Mouse (Mus musculus) embryonic facial prominence, embryonic 14.5 days (tissue): ENCODE measurements at regions not wholly inside any gene's neighbourhood (a gene's known extent, or its start where the extent isn't known, plus 50 kb on each side); places are given as distances from the start of the nearest gene placed in this dataset.

ENCODE experiments used
- ATAC-seq: fragments of 200-750 bp; cut with Nextera tagmentation; 2 replicates; pipeline ENCODE4 v1.8.0; 2017; ENCODE audit warnings: low read depth, moderate number of reproducible peaks, moderate TSS enrichment
- DNase-seq: peaks from one replicate; pipeline ENCODE4 v3.0.0-alpha.2; 2015; ENCODE audit warnings: low spot score
- H3K27ac ChIP-seq: fragments of 300-500 bp; sonication (generic); replicated peaks from 2 replicates; pipeline ENCODE4 v1.5.1; 2014; ENCODE audit warnings: low read depth, mild to moderate bottlenecking, low read length, moderate library complexity
- H3K27me3 ChIP-seq: fragments of 300-500 bp; sonication (generic); replicated peaks from 2 replicates; pipeline ENCODE4 v1.6.1; 2014; ENCODE audit warnings: low read length; ENCODE audit not compliant: control insufficient read depth, insufficient read depth
- H3K36me3 ChIP-seq: fragments of 300-500 bp; sonication (generic); 2 replicates; pipeline ENCODE4 v1.6.1; 2014; ENCODE audit warnings: low read length, mixed read lengths; ENCODE audit not compliant: control insufficient read depth, insufficient read depth
- H3K4me1 ChIP-seq: fragments of 300-500 bp; sonication (generic); 2 replicates; pipeline ENCODE4 v1.6.1; 2014; ENCODE audit warnings: antibody characterized with exemption, low read length; ENCODE audit not compliant: control insufficient read depth, insufficient read depth
- H3K4me2 ChIP-seq: fragments of 300-500 bp; sonication (generic); 2 replicates; pipeline ENCODE4 v1.6.1; 2014; ENCODE audit warnings: low read depth, mild to moderate bottlenecking, low read length, moderate library complexity, mixed read lengths
- H3K4me3 ChIP-seq: fragments of 300-500 bp; sonication (generic); 2 replicates; pipeline ENCODE4 v1.5.1; 2014; ENCODE audit warnings: low read depth, mild to moderate bottlenecking, low read length
- H3K9ac ChIP-seq: fragments of 300-500 bp; sonication (generic); 2 replicates; pipeline ENCODE4 v1.6.1; 2014; ENCODE audit warnings: low read depth, mild to moderate bottlenecking, low read length, moderate library complexity, mixed read lengths
- H3K9me3 ChIP-seq: fragments of 300-500 bp; sonication (generic); 2 replicates; pipeline ENCODE4 v1.6.1; 2016; ENCODE audit warnings: low read length; ENCODE audit not compliant: control insufficient read depth
- WGBS: fragments of 180-500 bp; shearing (Covaris S2); extraction: QIAGEN DNeasy Blood & Tissue Kit; methylation state at CpG from one replicate; pipeline ENCODE4 v1.1.7; 2014; 5-methylcytosine and 5-hydroxymethylcytosine counted together

GRCm38 (mm10) chr15:64511176-64511575 is 306.3 kb upstream of the Gm21798 start:
- DNase-seq, result peak; percentile 37
- Histone ChIP-seq H3K4me3 (no peak overlapping the region), H3K9ac (no peak overlapping the region), H3K36me3 (no peaks in the 10 kb centered on the region), H3K27me3 (no peaks in the 10 kb centered on the region), H3K9me3 (0 out of 2 replicates have a peak, but pooled peaks cover 2% of the 10 kb centered on the region), H3K27ac (no peak overlapping the region), H3K4me1 (no peaks in the 10 kb centered on the region), H3K4me2 (no peak overlapping the region)
- ATAC-seq, result peak; percentile 57; the same call in 1 of the 2 replicates
- WGBS, result 34% methylated on average over 2 of the region's 2 CpGs

GRCm38 (mm10) chr15:64512615-64513014 is 304.9 kb upstream of the Gm21798 start:
- H3K9me3 ChIP-seq, result no peaks in the 10 kb centered on the region
- H3K36me3 ChIP-seq, result no peaks in the 10 kb centered on the region
- H3K27ac ChIP-seq, result no peak overlapping the region
- no peak overlapping the region for H3K9ac ChIP-seq
- no peak overlapping the region for H3K4me2 ChIP-seq
- no peak overlapping the region for H3K4me3 ChIP-seq
- H3K4me1 ChIP-seq, result no peaks in the 10 kb centered on the region
- DNase-seq (no peak), ATAC-seq (no peak)
- no peaks in the 10 kb centered on the region for H3K27me3 ChIP-seq
- WGBS, result 82% methylated on average over 3 of the region's 3 CpGs

GRCm38 (mm10) chr15:64513501-64514097 is 303.9 kb upstream of the Gm21798 start:
- Histone ChIP-seq H3K4me2 (no peak overlapping the region), H3K27ac (no peak overlapping the region), H3K9ac (no peak overlapping the region), H3K36me3 (no peaks in the 10 kb centered on the region), H3K4me1 (no peaks in the 10 kb centered on the region), H3K4me3 (no peak overlapping the region), H3K27me3 (no peaks in the 10 kb centered on the region), H3K9me3 (no peaks in the 10 kb centered on the region)
- no peak for DNase-seq
- ATAC-seq, result no peak

GRCm38 (mm10) chr15:64515179-64515578 is 302.3 kb upstream of the Gm21798 start:
- ATAC-seq, result no peak

GRCm38 (mm10) chr15:64519207-64519628 is 298.3 kb upstream of the Gm21798 start:
- Histone ChIP-seq H3K4me3 (no peak overlapping the region), H3K36me3 (no peaks in the 10 kb centered on the region), H3K4me2 (no peak overlapping the region), H3K9ac (no peak overlapping the region), H3K27me3 (no peaks in the 10 kb centered on the region), H3K27ac (no peak overlapping the region), H3K9me3 (no peaks in the 10 kb centered on the region), H3K4me1 (no peaks in the 10 kb centered on the region)
- no peak for ATAC-seq
- WGBS, result 85% methylated on average over 4 of the region's 4 CpGs
- no peak for DNase-seq

More at GRCm38 (mm10) chr15:64515179-64515578, 302.3 kb upstream of the Gm21798 start:
- Histone ChIP-seq H3K4me3 (no peak overlapping the region), H3K9ac (no peak overlapping the region), H3K4me1 (no peaks in the 10 kb centered on the region), H3K27ac (no peak overlapping the region), H3K4me2 (no peak overlapping the region), H3K36me3 (no peaks in the 10 kb centered on the region), H3K27me3 (no peaks in the 10 kb centered on the region), H3K9me3 (no peaks in the 10 kb centered on the region)
- DNase-seq, result no peak

GRCm38 (mm10) chr15:64520568-64520967 is 296.9 kb upstream of the Gm21798 start:
- H3K4me3 ChIP-seq, result no peak overlapping the region
- H3K27ac ChIP-seq, result no peak overlapping the region
- no peaks in the 10 kb centered on the region for H3K4me1 ChIP-seq
- H3K9ac ChIP-seq, result no peak overlapping the region
- WGBS, result 91% methylated on average over 5 of the region's 5 CpGs
- no peaks in the 10 kb centered on the region for H3K9me3 ChIP-seq
- no peak for DNase-seq
- no peaks in the 10 kb centered on the region for H3K27me3 ChIP-seq
- H3K4me2 ChIP-seq, result no peak overlapping the region
- ATAC-seq, result no peak
- no peaks in the 10 kb centered on the region for H3K36me3 ChIP-seq

- no peaks in the 10 kb centered on the region for H3K27me3 ChIP-seq
- H3K27ac ChIP-seq, result no peak overlapping the region
- DNase-seq (no peak), ATAC-seq (no peak)
- no peak overlapping the region for H3K4me2 ChIP-seq
- no peaks in the 10 kb centered on the region for H3K36me3 ChIP-seq
- no peak overlapping the region for H3K4me3 ChIP-seq
- no peak overlapping the region for H3K9ac ChIP-seq
- H3K4me1 ChIP-seq, result peaks cover 8% of the 10 kb centered on the region; the same call in 1 of the 2 replicates
- no peaks in the 10 kb centered on the region for H3K9me3 ChIP-seq
- WGBS, result 63% methylated on average over 6 of the region's 6 CpGs
Measured at GRCm38 (mm10) chr15:64532260-64533120, 285.0 kb upstream of the Gm21798 start.

GRCm38 (mm10) chr15:64533169-64533795 is 284.2 kb upstream of the Gm21798 start:
- ATAC-seq, result peak; percentile 33; the same call in 1 of the 2 replicates
- Histone ChIP-seq H3K9me3 (no peaks in the 10 kb centered on the region), H3K27me3 (no peaks in the 10 kb centered on the region), H3K4me1 (peaks cover 8% of the 10 kb centered on the region; the same call in 1 of the 2 replicates), H3K4me2 (no peak overlapping the region), H3K4me3 (no peak overlapping the region), H3K9ac (no peak overlapping the region), H3K27ac (no peak overlapping the region), H3K36me3 (no peaks in the 10 kb centered on the region)
- peak; percentile 48 for DNase-seq
- 51% methylated on average over 2 of the region's 2 CpGs for WGBS
